9 mouse cellular contexts compared by ENCODE assay signal in the genomic region with DNA sequence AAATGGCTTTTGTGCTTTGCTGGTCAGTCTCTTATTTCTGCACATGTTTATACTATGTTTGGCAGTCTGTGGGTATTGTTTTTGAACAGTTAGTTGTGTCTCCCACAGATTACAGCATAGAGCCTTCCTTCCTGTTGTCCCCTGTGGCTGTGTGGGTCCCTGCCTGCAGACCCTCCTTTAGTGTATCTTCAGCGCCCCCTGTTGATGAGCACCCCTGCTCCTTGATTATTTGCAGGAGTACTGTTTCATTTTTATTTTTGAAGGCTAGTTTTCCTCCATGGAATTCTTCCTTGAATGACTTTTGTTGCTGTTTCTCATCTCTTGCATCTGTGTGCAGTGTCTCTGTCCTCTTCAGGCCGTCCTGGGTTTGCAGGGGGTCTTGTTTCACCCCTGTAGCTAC. TPM values are rescaled to one million over a fixed set of nuclear protein-coding genes. Genes with fewer than 3 reads are reported as not detected.
DNase-seq lines count a peak whose midpoint lies in the region; ATAC-seq and TF ChIP-seq lines count a peak whose summit lies in the region.
"Had no signal": no experiment of that assay in that cellular context is flagged by ENCODE, and none has a peak within 500 bp of the region (broad histone marks: within the 10 kb centered on the region; RNA-seq: fewer than 3 reads in every experiment).

No protein-coding gene starts in this region.

- 41% methylated on average over 2 of the region's 2 CpGs for WGBS in intestine, postnatal 0 days
- 41% methylated on average over 2 of the region's 2 CpGs for WGBS in intestine, embryonic 15.5 days
- WGBS in liver, postnatal 0 days (ENCODE audit: insufficient replicate concordance), result 26% methylated on average over 2 of the region's 2 CpGs
- WGBS in hindbrain, embryonic 12.5 days, result 30% methylated on average over 2 of the region's 2 CpGs

- H3K4me3 ChIP-seq in intestine, postnatal 0 days (ENCODE audit: low read depth, low read length), result no peak overlapping the region
- no peak overlapping the region for H3K4me3 ChIP-seq in intestine, embryonic 15.5 days (replicated peaks)
- H3K4me3 ChIP-seq in E14TG2a.4 (replicated peaks; ENCODE audit: low read length), result no peak overlapping the region
- no peak overlapping the region for H3K4me3 ChIP-seq in liver, postnatal 0 days (ENCODE audit: low read depth, low read length)
- H3K4me3 ChIP-seq in hindbrain, embryonic 12.5 days, result no peak overlapping the region
- H3K4me3 ChIP-seq: limb, embryonic 13.5 days had no signal

- H3K4me1 ChIP-seq in intestine, postnatal 0 days (replicated peaks; ENCODE audit: control insufficient read depth, insufficient read depth, low read length), result peaks cover 6% of the 10 kb centered on the region; the same call in 1 of the 2 replicates
- peaks cover 26% of the 10 kb centered on the region for H3K4me1 ChIP-seq in intestine, embryonic 15.5 days (replicated peaks)
- H3K4me1 ChIP-seq in E14TG2a.4 (replicated peaks; ENCODE audit: low read depth, low read length), result peaks cover 31% of the 10 kb centered on the region
- H3K4me1 ChIP-seq in liver, postnatal 0 days (ENCODE audit: insufficient read depth), result no peaks in the 10 kb centered on the region
- no peaks in the 10 kb centered on the region for H3K4me1 ChIP-seq in hindbrain, embryonic 12.5 days

- no peak overlapping the region for H3K27ac ChIP-seq in intestine, postnatal 0 days (ENCODE audit: low read depth, low read length)
- no peak overlapping the region for H3K27ac ChIP-seq in intestine, embryonic 15.5 days
- H3K27ac ChIP-seq in liver, postnatal 0 days (ENCODE audit: low read depth), result no peak overlapping the region
- H3K27ac ChIP-seq in hindbrain, embryonic 12.5 days, result no peak overlapping the region
- H3K27ac ChIP-seq: limb, embryonic 13.5 days had no signal

- TF ChIP-seq EP300 in liver, postnatal 0 days (IDR thresholded peaks at IDR 0.05; ENCODE audit: low read depth), result no peak

- peak; percentile 68 for TF ChIP-seq CTCF in intestine, postnatal 0 days (IDR thresholded peaks at IDR 0.05; ENCODE audit: low read depth)
- TF ChIP-seq CTCF in E14TG2a.4 (conservative IDR thresholded peaks at IDR 0.05; ENCODE audit: low read length), result peak; percentile 71
- peak; percentile 63 for TF ChIP-seq CTCF in liver, postnatal 0 days (IDR thresholded peaks at IDR 0.05; ENCODE audit: low read depth)

- H3K9ac ChIP-seq in intestine, postnatal 0 days (ENCODE audit: low read depth, low read length), result no peak overlapping the region
- no peak overlapping the region for H3K9ac ChIP-seq in intestine, embryonic 15.5 days
- no peak overlapping the region for H3K9ac ChIP-seq in liver, postnatal 0 days (replicated peaks)
- H3K9ac ChIP-seq in hindbrain, embryonic 12.5 days, result no peak overlapping the region
- H3K9ac ChIP-seq: limb, embryonic 13.5 days had no signal

- H3K27me3 ChIP-seq in intestine, postnatal 0 days (replicated peaks; ENCODE audit: control insufficient read depth, insufficient read depth, low read length), result no peaks in the 10 kb centered on the region
- no peaks in the 10 kb centered on the region for H3K27me3 ChIP-seq in intestine, embryonic 15.5 days (replicated peaks)
- H3K27me3 ChIP-seq in E14TG2a.4 (ENCODE audit: insufficient read depth, low read length), result no peaks in the 10 kb centered on the region
- no peaks in the 10 kb centered on the region for H3K27me3 ChIP-seq in liver, postnatal 0 days (ENCODE audit: insufficient read depth, low read length)
- H3K27me3 ChIP-seq in hindbrain, embryonic 12.5 days, result no peaks in the 10 kb centered on the region
- H3K27me3 ChIP-seq: limb, embryonic 13.5 days had no signal

- H3K4me2 ChIP-seq in intestine, postnatal 0 days (replicated peaks; ENCODE audit: low read depth), result no peak overlapping the region
- no peak overlapping the region for H3K4me2 ChIP-seq in intestine, embryonic 15.5 days (replicated peaks)
- no peak overlapping the region for H3K4me2 ChIP-seq in liver, postnatal 0 days (ENCODE audit: low read depth, low read length)
- H3K4me2 ChIP-seq in hindbrain, embryonic 12.5 days (replicated peaks), result no peak overlapping the region
- H3K4me2 ChIP-seq: limb, embryonic 13.5 days had no signal

- no peak for ATAC-seq in intestine, postnatal 0 days
- ATAC-seq in intestine, embryonic 15.5 days, result no peak
- no peak for ATAC-seq in liver, postnatal 0 days
- no peak for ATAC-seq in hindbrain, embryonic 12.5 days (ENCODE audit: low FRiP score)

- no peaks in the 10 kb centered on the region for H3K9me3 ChIP-seq in intestine, postnatal 0 days (ENCODE audit: control insufficient read depth)
- no peaks in the 10 kb centered on the region for H3K9me3 ChIP-seq in intestine, embryonic 15.5 days
- no peaks in the 10 kb centered on the region for H3K9me3 ChIP-seq in E14TG2a.4 (ENCODE audit: low read length)
- H3K9me3 ChIP-seq in liver, postnatal 0 days (ENCODE audit: low read length), result no peaks in the 10 kb centered on the region
- no peaks in the 10 kb centered on the region for H3K9me3 ChIP-seq in hindbrain, embryonic 12.5 days (replicated peaks)
- H3K9me3 ChIP-seq: limb, embryonic 13.5 days had no signal

- peak; percentile 70 for DNase-seq in A20 (ENCODE audit: low read depth, low spot score)
- DNase-seq in embryo, embryonic 10 days (ENCODE audit: low spot score), result peak; percentile 66
- DNase-seq in liver, postnatal 0 days, result peak; percentile 55
- DNase-seq in spleen, postnatal 14 days (ENCODE audit: low spot score in 2 of 2), result peak; percentile 23 to 47

- H3K36me3 ChIP-seq in intestine, postnatal 0 days (ENCODE audit: control insufficient read depth, insufficient read depth), result peaks cover 15% of the 10 kb centered on the region
- peaks cover 11% of the 10 kb centered on the region; the same call in 1 of the 2 replicates for H3K36me3 ChIP-seq in intestine, embryonic 15.5 days
- H3K36me3 ChIP-seq in E14TG2a.4 (ENCODE audit: insufficient read depth, low read length), result peaks cover 81% of the 10 kb centered on the region
- peaks cover 15% of the 10 kb centered on the region for H3K36me3 ChIP-seq in liver, postnatal 0 days (replicated peaks; ENCODE audit: insufficient read depth, low read length)
- H3K36me3 ChIP-seq in hindbrain, embryonic 12.5 days, result peaks cover 29% of the 10 kb centered on the region

RNA-seq across cellular contexts. Expression of a gene that starts 58.0 kb away (rescaled TPM):
- polyA plus RNA-seq in intestine, postnatal 0 days (2015; fragmentation: Nextera tagmentation; extraction: Ambion mirVana), result 7.0 and 7.5 TPM in 2 replicates
- 13.3 and 13.6 TPM in 2 replicates for polyA plus RNA-seq in intestine, embryonic 15.5 days (2015; fragmentation: Nextera tagmentation; extraction: Ambion mirVana)
- 2.7 and 3.6 TPM in 2 replicates for polyA plus RNA-seq in liver, postnatal 0 days (2015; fragmentation: Nextera tagmentation; extraction: Ambion mirVana)
- 14.5 and 16.4 TPM in 2 replicates for polyA plus RNA-seq in hindbrain, embryonic 12.5 days (2016; fragmentation: Nextera tagmentation; extraction: Ambion mirVana)
